Mouse (Mus musculus) CH12.LX (cell line): ENCODE data around the gene Hcfc1. TPM values are rescaled to one million over a fixed set of nuclear protein-coding genes. Genes with fewer than 3 reads are reported as not detected.

Experiments used
- DNase-seq: peaks from one replicate; pipeline ENCODE4 v3.0.0-alpha.2; 2013; ENCODE audit errors: extremely low read depth
- H3K27ac ChIP-seq: 2 replicates; pipeline ENCODE4 v1.5.1; 2012; ENCODE audit warnings: low read depth, mild to moderate bottlenecking, control low read depth, moderate library complexity; ENCODE audit not compliant: insufficient read depth
- H3K27me3 ChIP-seq: replicated peaks from 2 replicates; pipeline ENCODE3; 2012; ENCODE audit warnings: inconsistent platforms
- H3K36me3 ChIP-seq, 2 experiments: replicated peaks in 1 of 2; 2 replicates each; pipeline versions ENCODE3 to v1.6.1; 2012; ENCODE audit warnings: inconsistent platforms in 1 of 2, low read length in 1 of 2, mild to moderate bottlenecking in 1 of 2, mixed read lengths in 1 of 2, moderate library complexity in 1 of 2; ENCODE audit not compliant: control insufficient read depth in 1 of 2, insufficient read depth in 1 of 2
- H3K4me1 ChIP-seq, 2 experiments: 2 replicates each; pipeline ENCODE4 v1.6.1; 2012; ENCODE audit warnings: inconsistent platforms in 1 of 2, moderate library complexity in 1 of 2; ENCODE audit not compliant: insufficient read depth in 2 of 2, control insufficient read depth in 1 of 2
- H3K4me2 ChIP-seq: 2 replicates; pipeline ENCODE4 v1.6.1; 2012; ENCODE audit warnings: low read depth, mild to moderate bottlenecking, control low read depth; ENCODE audit not compliant: poor library complexity, insufficient read depth, severe bottlenecking
- H3K4me3 ChIP-seq, 3 experiments: fragments of 150-350 bp in 1 of 3; sonication (generic) in 1 of 3; replicated peaks in 1 of 3; 2 replicates each; pipeline versions ENCODE3 to v1.5.1; 2011 to 2012; ENCODE audit warnings: low read depth in 2 of 3, low read length in 2 of 3, mild to moderate bottlenecking in 2 of 3, moderate library complexity in 2 of 3, control low read depth in 1 of 3, improper control_type of control experiment in 1 of 3, inconsistent platforms in 1 of 3, mixed read lengths in 1 of 3; ENCODE audit not compliant: poor library complexity in 1 of 3
- H3K79me2 ChIP-seq: replicated peaks from 2 replicates; pipeline ENCODE4 v1.6.1; 2012; ENCODE audit warnings: mild to moderate bottlenecking, moderate library complexity; ENCODE audit not compliant: control insufficient read depth, poor library complexity, insufficient read depth, severe bottlenecking; ENCODE audit errors: extremely low read depth
- H3K9ac ChIP-seq: 2 replicates; pipeline ENCODE4 v1.6.1; 2012; ENCODE audit warnings: low read depth, mild to moderate bottlenecking, control low read depth, moderate library complexity; ENCODE audit not compliant: insufficient read depth
- H3K9me3 ChIP-seq: replicated peaks from 2 replicates; pipeline ENCODE3; 2012; ENCODE audit warnings: low read length, inconsistent platforms, mixed read lengths
- CHD2 ChIP-seq: IDR thresholded peaks from 2 replicates; pipeline ENCODE4 v1.6.1; 2011; ENCODE audit warnings: low read length, improper control_type of control experiment
- CTCF ChIP-seq, 2 experiments: IDR thresholded peaks in 1 of 2; conservative IDR thresholded peaks in 1 of 2; 2 replicates each; pipeline ENCODE4 v1.5.1; 2011 to 2012; ENCODE audit warnings: low read depth in 2 of 2, low read length in 2 of 2, improper control_type of control experiment in 1 of 2, inconsistent platforms in 1 of 2, mild to moderate bottlenecking in 1 of 2, moderate library complexity in 1 of 2
- E2F4 ChIP-seq: IDR thresholded peaks from 2 replicates; pipeline ENCODE4 v1.6.1; 2011; ENCODE audit warnings: low read depth, low read length, improper control_type of control experiment; ENCODE audit not compliant: insufficient replicate concordance
- ETS1 ChIP-seq: conservative IDR thresholded peaks from 2 replicates; pipeline ENCODE4 v1.6.1; 2012; ENCODE audit warnings: low read depth, mild to moderate bottlenecking, inconsistent platforms, low read length, improper control_type of control experiment, moderate library complexity
- IRF4 ChIP-seq: IDR thresholded peaks from 2 replicates; pipeline ENCODE4 v1.6.1; 2014; ENCODE audit warnings: low read depth, mild to moderate bottlenecking, inconsistent platforms, low read length, improper control_type of control experiment
- JUN ChIP-seq: IDR thresholded peaks from 2 replicates; pipeline ENCODE4 v1.6.1; 2011; ENCODE audit warnings: low read depth, mild to moderate bottlenecking, low read length, improper control_type of control experiment, moderate library complexity; ENCODE audit not compliant: insufficient read depth
- MAFK ChIP-seq: IDR thresholded peaks from 2 replicates; pipeline ENCODE4 v1.6.1; 2011; ENCODE audit warnings: low read length, improper control_type of control experiment; ENCODE audit not compliant: insufficient replicate concordance
- MAZ ChIP-seq: IDR thresholded peaks from 2 replicates; pipeline ENCODE4 v1.6.1; 2012; ENCODE audit warnings: low read depth, mild to moderate bottlenecking, inconsistent platforms, low read length, improper control_type of control experiment, moderate library complexity
- MXI1 ChIP-seq: IDR thresholded peaks from 2 replicates; pipeline ENCODE4 v1.6.1; 2011; ENCODE audit warnings: mild to moderate bottlenecking, low read depth, low read length, improper control_type of control experiment
- NELFE ChIP-seq: IDR thresholded peaks from 2 replicates; pipeline ENCODE4 v1.6.1; 2011; ENCODE audit warnings: low read depth, low read length, improper control_type of control experiment
- NRF1 ChIP-seq: IDR thresholded peaks from 2 replicates; pipeline ENCODE4 v1.6.1; 2014; ENCODE audit warnings: low read depth, mild to moderate bottlenecking, inconsistent platforms, low read length, improper control_type of control experiment, moderate library complexity
- POLR2A ChIP-seq: IDR thresholded peaks from 2 replicates; pipeline ENCODE4 v1.6.1; 2011; ENCODE audit warnings: low read depth, mild to moderate bottlenecking, improper control_type of control experiment, low read length
- RAD21 ChIP-seq: IDR thresholded peaks from 2 replicates; pipeline ENCODE4 v1.6.1; 2011; ENCODE audit warnings: low read depth, mild to moderate bottlenecking, low read length, improper control_type of control experiment, moderate library complexity
- RCOR1 ChIP-seq: conservative IDR thresholded peaks from 2 replicates; pipeline ENCODE4 v1.6.1; 2012; ENCODE audit warnings: low read depth, mild to moderate bottlenecking, inconsistent platforms, low read length, improper control_type of control experiment
- SIN3A ChIP-seq: IDR thresholded peaks from 2 replicates; pipeline ENCODE4 v1.6.1; 2012; ENCODE audit warnings: low read length, improper control_type of control experiment, inconsistent platforms
- SMC3 ChIP-seq: IDR thresholded peaks from 2 replicates; pipeline ENCODE4 v1.6.1; 2011; ENCODE audit warnings: low read depth, low read length, improper control_type of control experiment
- TCF12 ChIP-seq: IDR thresholded peaks from 2 replicates; pipeline ENCODE4 v1.6.1; 2014; ENCODE audit warnings: low read depth, mild to moderate bottlenecking, inconsistent platforms, low read length, improper control_type of control experiment
- UBTF ChIP-seq: IDR thresholded peaks from 2 replicates; pipeline ENCODE4 v1.6.1; 2012; ENCODE audit warnings: low read depth, mild to moderate bottlenecking, inconsistent platforms, low read length, improper control_type of control experiment, moderate library complexity
- ZMIZ1 ChIP-seq: IDR thresholded peaks from 2 replicates; pipeline ENCODE4 v1.6.1; 2012; ENCODE audit warnings: low read depth, mild to moderate bottlenecking, inconsistent platforms, low read length, improper control_type of control experiment
- dilution Hi-C: fragments of 300-500 bp; cut with MboI; formaldehyde crosslinking; loops from 2 replicates; pipeline ENCODE4 v1.14.3; 2020; ENCODE audit warnings: low sequenced_read_pairs; ENCODE audit not compliant: extremely low pct_unique_long_range_greater_than_20kb, extremely low pct_ligation_motif_present
- in situ Hi-C: fragments of 300-500 bp; cut with MboI; formaldehyde crosslinking; loops from 3 replicates; pipeline ENCODE4 v1.14.3; 2019; ENCODE audit warnings: low sequenced_read_pairs, low pct_ligation_motif_present, low pct_unique_long_range_greater_than_20kb, mixed read lengths
- polyA plus RNA-seq: library from polyadenylated mRNA; unstranded; fragments of >175 nt; gene quantifications from 2 replicates; pipeline ENCODE4 v1.2.1, GENCODE M21; 2012; ENCODE audit warnings: low read depth; ENCODE audit not compliant: insufficient read length
- total RNA-seq, 2 experiments: library from RNA; depleted of rRNA; stranded (reverse); fragments of 300-350 nt in 1 of 2; fragments of >200 nt in 1 of 2; gene quantifications; 2 replicates each; pipeline ENCODE4 v1.2.3; 2012 to 2014

The Hcfc1 gene
- total and polyA plus RNA-seq, 3 experiments: 37.6 to 98.2 (median 58.5) TPM

- H3K4me2 ChIP-seq: no peak overlapping the region
- no peak overlapping the region for H3K4me3 ChIP-seq
- H3K36me3 ChIP-seq: peaks cover 95 to 99% of the 10 kb centered on the region in 2 experiments
- no peaks in the 10 kb centered on the region for H3K79me2 ChIP-seq
- no peaks in the 10 kb centered on the region for H3K9me3 ChIP-seq
- H3K9ac ChIP-seq: no peak overlapping the region
- no peaks in the 10 kb centered on the region for H3K27me3 ChIP-seq
- in situ Hi-C loops (no loop called here), dilution Hi-C loops (no loop called here)
- peak overlapping the region; percentile 52 for H3K27ac ChIP-seq
- DNase-seq: peak; percentile 61
- peaks cover 12 to 19% of the 10 kb centered on the region in 2 experiments for H3K4me1 ChIP-seq
- TF ChIP-seq CHD2 (no peak), TCF12 (no peak), CTCF (conservative IDR thresholded peaks at IDR 0.05 in 1 of 2, IDR thresholded peaks at IDR 0.05 in 1 of 2; ENCODE audit: low read depth in 2 of 2, low read length in 2 of 2) (peak; percentile 21 to 63; a peak in 2 of 4 replicates), RAD21 (peak; percentile 50), SMC3 (peak; percentile 41)
Observed at GRCm38 (mm10) chrX:73948647-73949046, 17.5 kb downstream of the Hcfc1 start.

- Histone ChIP-seq H3K9ac (no peak overlapping the region), H3K79me2 (no peaks in the 10 kb centered on the region), H3K9me3 (no peaks in the 10 kb centered on the region), H3K4me1 (peaks cover 12 to 19% of the 10 kb centered on the region in 2 experiments), H3K27ac (no peak overlapping the region), H3K36me3 (peaks cover 91 to 99% of the 10 kb centered on the region in 2 experiments), H3K4me2 (no peak overlapping the region), H3K4me3 (no peak overlapping the region), H3K27me3 (no peaks in the 10 kb centered on the region)
- DNase-seq: no peak
- dilution Hi-C loops: no loop called here
- no peak for TF ChIP-seq JUN
- no peak for TF ChIP-seq E2F4
- no peak for TF ChIP-seq MAZ
- no peak for TF ChIP-seq ZMIZ1
- TF ChIP-seq TCF12: no peak
- TF ChIP-seq NELFE: no peak
- TF ChIP-seq POLR2A: no peak
- TF ChIP-seq SIN3A: no peak
- no peak for TF ChIP-seq NRF1
- TF ChIP-seq MXI1: no peak
- no peak for TF ChIP-seq IRF4
- TF ChIP-seq ETS1: no peak
- TF ChIP-seq MAFK: no peak
- no peak for TF ChIP-seq RCOR1
- no peak for TF ChIP-seq CHD2
- no peak for TF ChIP-seq UBTF
- in situ Hi-C loops: no loop called here
Observed at GRCm38 (mm10) chrX:73946896-73947295, 19.3 kb downstream of the Hcfc1 start.
